Mouse (Mus musculus): ENCODE results near the gene Fnbp1. TPM values are rescaled to one million over a fixed set of nuclear protein-coding genes. Genes with fewer than 3 reads are reported as not detected.

Fnbp1 gene
- polyA plus RNA-seq, 1 experiment: 28.8 TPM

Other genes with a start within 250 kb of the Fnbp1 start
- 151 and 205 TPM in 2 replicates for gene Ptges, start 212.1 kb downstream of the Fnbp1 start, polyA plus RNA-seq (2012; rRNA removed)
- gene Tor1b, start 189.0 kb downstream of the Fnbp1 start, polyA plus RNA-seq (2012; rRNA removed): 28.0 and 31.4 TPM in 2 replicates
- 37.4 and 41.5 TPM in 2 replicates for gene Tor1a, start 174.1 kb downstream of the Fnbp1 start, polyA plus RNA-seq (2012; rRNA removed)
- 24.9 and 29.0 TPM in 2 replicates for gene BC005624, start 159.8 kb downstream of the Fnbp1 start, polyA plus RNA-seq (2012; rRNA removed)
- gene Usp20, start 159.7 kb downstream of the Fnbp1 start, polyA plus RNA-seq (2012; rRNA removed): 45.1 and 47.0 TPM in 2 replicates
- 28.7 and 35.0 TPM in 2 replicates for gene Gpr107, start 10.3 kb upstream of the Fnbp1 start, polyA plus RNA-seq (2012; rRNA removed)
- gene Ncs1, start 103.8 kb upstream of the Fnbp1 start, polyA plus RNA-seq (2012; rRNA removed): 2.3 and 3.0 TPM in 2 replicates
- 14.2 and 26.8 TPM in 2 replicates for gene Hmcn2, start 172.4 kb upstream of the Fnbp1 start, polyA plus RNA-seq (2012; rRNA removed)

Measured in gonadal fat pad, adult 2 months (tissue).